Mouse (Mus musculus) telencephalon, adult 2 months (tissue): ENCODE measurements around the gene Clec4e.
"Not testable (repeated sequence)": the region's sequence is repeated elsewhere in the genome, so short reads cannot be mapped to it uniquely, and the experiment has no call there.

ENCODE experiments used
- DNase-seq: peaks from one replicate; pipeline ENCODE4 v3.0.0-alpha.2; 2011; ENCODE audit warnings: low read depth, low spot score

Clec4e gene

GRCm38 (mm10) chr6:123289753-123290152, at the start of gene Clec4e:
Gene Clec4e (minus strand): TSS chr6:123289870.
- DNase-seq, result no peak

GRCm38 (mm10) chr6:123332503-123332902, 42.8 kb upstream of the Clec4e start:
- DNase-seq, result no peak

- DNase-seq, result no peak
These were observed 18.4 kb upstream of the Clec4e start, which contains the start of gene Vmn2r19 for GRCm38 (mm10) chr6:123308033-123308432. Gene Vmn2r19 (plus strand): TSS chr6:123308333.

- DNase-seq, result not testable (repeated sequence)
These were observed 16.6 kb upstream of the Clec4e start for GRCm38 (mm10) chr6:123306315-123306714.

- DNase-seq, result no peak
These were observed 7.0 kb upstream of the Clec4e start for GRCm38 (mm10) chr6:123296687-123297086.

- not testable (repeated sequence) for DNase-seq
These were observed 3.8 kb upstream of the Clec4e start for GRCm38 (mm10) chr6:123293509-123293908.

GRCm38 (mm10) chr6:123292751-123293400, 3.2 kb upstream of the Clec4e start:
- DNase-seq, result no peak

GRCm38 (mm10) chr6:123288931-123289330, 739 bp downstream of the Clec4e start:
- DNase-seq, result no peak

- DNase-seq, result no peak
These were observed 3.4 kb downstream of the Clec4e start for GRCm38 (mm10) chr6:123286311-123286710.

- peak; percentile 50 for DNase-seq
These were observed 10.2 kb downstream of the Clec4e start for GRCm38 (mm10) chr6:123279443-123279842.

- no peak for DNase-seq
These were observed 22.7 kb downstream of the Clec4e start for GRCm38 (mm10) chr6:123266945-123267344.

- no peak for DNase-seq
These were observed 23.9 kb downstream of the Clec4e start for GRCm38 (mm10) chr6:123265809-123266208.

- DNase-seq, result no peak
These were observed 25.5 kb downstream of the Clec4e start for GRCm38 (mm10) chr6:123264194-123264593.

- no peak for DNase-seq
These were observed 28.0 kb downstream of the Clec4e start, which contains the start of gene Clec4d for GRCm38 (mm10) chr6:123261555-123262161. Gene Clec4d (plus strand): TSS chr6:123262111.

GRCm38 (mm10) chr6:123260868-123261267, 28.8 kb downstream of the Clec4e start:
- no peak for DNase-seq

- DNase-seq, result no peak
These were observed 29.6 kb downstream of the Clec4e start for GRCm38 (mm10) chr6:123259889-123260603.

GRCm38 (mm10) chr6:123258946-123259345, 30.7 kb downstream of the Clec4e start:
- no peak for DNase-seq

- no peak for DNase-seq
These were observed 36.9 kb downstream of the Clec4e start for GRCm38 (mm10) chr6:123252735-123253134.

GRCm38 (mm10) chr6:123248862-123249261, 40.8 kb downstream of the Clec4e start:
- not testable (repeated sequence) for DNase-seq

GRCm38 (mm10) chr6:123244201-123244600, 45.5 kb downstream of the Clec4e start:
- DNase-seq, result no peak

- no peak for DNase-seq
These were observed 52.1 kb downstream of the Clec4e start for GRCm38 (mm10) chr6:123237582-123237981.
